Mouse (Mus musculus) heart, postnatal 0 days (tissue): ENCODE measurements at regions not wholly inside any gene's neighbourhood (a gene's known extent, or its start where the extent isn't known, plus 50 kb on each side); places are given as distances from the start of the nearest gene placed in this dataset.

Experiments
- CTCF ChIP-seq: IDR thresholded peaks from 2 replicates; pipeline ENCODE4 v1.5.1; 2016; ENCODE audit warnings: antibody characterized with exemption, control low read depth, low read depth
- EP300 ChIP-seq: IDR thresholded peaks from 2 replicates; pipeline ENCODE4 v1.6.1; 2016; ENCODE audit warnings: antibody characterized with exemption, low read depth

DNA sequence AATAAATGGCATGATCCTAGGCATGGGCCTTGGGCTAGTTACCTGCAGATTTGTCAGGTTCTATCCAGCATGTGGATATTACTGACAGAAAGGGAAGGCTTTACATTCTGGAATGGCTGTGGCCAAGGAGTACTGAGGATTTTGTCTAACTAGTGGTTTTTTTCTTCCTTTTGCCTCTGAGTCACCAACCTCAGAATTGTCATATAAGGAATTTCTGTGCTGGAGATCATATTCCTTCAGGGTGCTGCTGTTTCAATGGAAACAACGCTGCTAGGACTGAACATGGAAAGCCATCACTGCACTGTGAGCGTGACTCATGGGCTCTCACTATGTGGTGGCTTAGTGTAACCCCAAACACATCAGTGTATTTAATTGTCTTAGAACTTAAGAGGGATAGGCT is 137.0 kb upstream of the Fam19a1 start:
- no peak for TF ChIP-seq CTCF
- no peak for TF ChIP-seq EP300
